Mouse (Mus musculus) kidney, adult 18-20 months (tissue): ENCODE measurements around the gene Nt5c3.

Source experiments
- DNase-seq: peaks from one replicate; pipeline ENCODE4 v3.0.0; 2021

Nt5c3 gene

GRCm38 (mm10) chr6:56834769-56835168 is 89.0 kb downstream of the Nt5c3 start:
- no peak for DNase-seq

DNA sequence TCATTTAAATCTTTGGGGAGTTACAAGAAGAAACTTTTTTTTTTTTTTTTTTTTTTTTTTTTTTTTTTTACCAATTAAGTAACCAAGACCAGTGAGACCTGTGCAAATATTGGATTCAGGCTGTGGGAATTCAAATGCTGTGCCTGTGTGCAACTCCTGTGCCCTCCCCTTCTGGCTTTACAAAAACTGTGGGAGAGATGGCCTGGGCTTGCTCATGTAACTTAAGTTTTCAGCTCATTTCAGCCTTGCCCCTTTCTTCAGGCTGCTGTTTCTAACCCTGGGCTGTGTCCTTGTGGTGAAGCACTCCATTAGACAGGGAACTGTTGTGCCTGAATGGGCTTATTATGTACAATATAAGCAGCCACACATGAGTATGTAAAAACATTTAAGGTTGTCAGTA is 90.9 kb downstream of the Nt5c3 start:
- no peak for DNase-seq

- DNase-seq, result no peak
Measured at GRCm38 (mm10) chr6:56832407-56832796, 91.3 kb downstream of the Nt5c3 start.
